Mouse (Mus musculus) skeletal muscle tissue, postnatal 0 days (tissue): ENCODE results near the gene Epb42. TPM values are rescaled to one million over a fixed set of nuclear protein-coding genes. Genes with fewer than 3 reads are reported as not detected.

Experiments
- microRNA-seq, 2 experiments: library from miRNA; unstranded; fragments of <30 nt; microRNA quantifications; one replicate each; pipeline ENCODE4; 2016
- polyA plus RNA-seq: library from polyadenylated mRNA; unstranded; fragments of >200 nt; fragmentation: Nextera tagmentation; extraction: Ambion mirVana; gene quantifications from 2 replicates; pipeline ENCODE4 v1.2.1, GENCODE M21; 2015

Gene Epb42
- 0.12 and 0.15 TPM in 2 replicates for polyA plus RNA-seq

DNA sequence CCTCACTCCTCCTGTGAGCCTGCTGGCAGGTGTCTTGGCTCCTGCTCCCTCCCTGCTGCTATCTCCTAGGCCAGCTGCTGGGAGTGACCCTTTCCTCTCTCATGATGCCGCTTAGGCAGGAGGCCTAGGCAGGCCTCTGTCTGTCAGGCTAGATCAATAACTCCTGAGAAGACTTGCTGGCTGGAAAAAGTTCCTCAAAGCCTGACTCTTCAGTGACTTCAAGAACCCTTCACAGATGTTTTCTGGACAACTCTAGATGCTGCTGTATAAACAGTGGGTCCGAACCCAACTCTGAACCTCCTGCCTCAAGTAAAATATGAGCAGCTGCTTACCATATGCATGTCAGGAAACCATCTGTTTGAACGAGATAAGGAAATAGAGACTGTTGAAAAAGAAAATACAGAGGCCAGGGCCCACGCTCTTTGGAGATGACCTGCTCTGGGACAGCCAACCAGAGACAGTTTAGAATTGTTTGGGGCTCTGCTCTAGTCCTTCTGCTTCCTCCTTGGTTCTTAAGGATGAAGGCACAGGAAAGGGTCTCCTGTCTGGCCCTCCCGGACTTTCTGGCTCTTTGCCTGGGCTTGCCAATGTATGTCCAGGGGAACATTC is at the start of gene Epb42:
TSS of gene Epb42 (minus strand) at position 340 of the 609 bp plus-strand sequence.

DNA sequence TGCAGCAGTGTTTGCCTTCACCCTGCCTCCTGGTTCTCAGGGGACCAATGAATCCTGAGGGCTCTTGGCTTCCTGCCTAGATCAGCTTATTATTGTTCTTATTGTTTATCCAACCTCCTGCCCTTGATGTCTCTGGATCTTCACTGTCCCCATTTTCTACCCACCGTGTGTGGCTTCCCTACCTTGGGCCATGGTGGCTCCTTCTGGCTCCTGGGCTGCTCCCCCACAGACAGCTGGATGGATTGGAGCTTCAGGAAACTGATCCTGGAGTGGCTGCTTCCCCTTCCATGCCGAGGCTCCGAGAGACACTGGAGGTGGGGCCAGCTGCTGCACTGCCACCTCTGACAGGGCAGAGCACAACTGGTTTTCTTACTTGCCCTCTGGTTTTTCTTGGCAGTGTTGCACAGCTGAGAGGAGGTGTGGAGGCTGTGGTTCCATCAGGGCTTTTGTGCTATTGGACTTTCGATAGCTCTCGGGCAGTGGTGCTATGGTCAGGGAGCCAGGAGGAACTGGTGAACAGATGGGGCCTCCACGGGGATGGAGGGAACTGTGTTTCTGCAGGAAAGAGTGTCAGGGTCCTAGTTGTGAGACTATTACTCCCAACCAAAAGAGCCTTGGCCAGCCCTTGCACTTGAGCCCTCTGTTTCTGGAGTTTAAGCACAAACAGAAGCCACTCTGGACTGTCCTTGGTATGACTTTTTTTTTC is 48.8 kb upstream of the Epb42 start, which contains the start of gene Tgm5:
TSS of gene Tgm5 (minus strand) at position 362 of the 706 bp plus-strand sequence.

DNA sequence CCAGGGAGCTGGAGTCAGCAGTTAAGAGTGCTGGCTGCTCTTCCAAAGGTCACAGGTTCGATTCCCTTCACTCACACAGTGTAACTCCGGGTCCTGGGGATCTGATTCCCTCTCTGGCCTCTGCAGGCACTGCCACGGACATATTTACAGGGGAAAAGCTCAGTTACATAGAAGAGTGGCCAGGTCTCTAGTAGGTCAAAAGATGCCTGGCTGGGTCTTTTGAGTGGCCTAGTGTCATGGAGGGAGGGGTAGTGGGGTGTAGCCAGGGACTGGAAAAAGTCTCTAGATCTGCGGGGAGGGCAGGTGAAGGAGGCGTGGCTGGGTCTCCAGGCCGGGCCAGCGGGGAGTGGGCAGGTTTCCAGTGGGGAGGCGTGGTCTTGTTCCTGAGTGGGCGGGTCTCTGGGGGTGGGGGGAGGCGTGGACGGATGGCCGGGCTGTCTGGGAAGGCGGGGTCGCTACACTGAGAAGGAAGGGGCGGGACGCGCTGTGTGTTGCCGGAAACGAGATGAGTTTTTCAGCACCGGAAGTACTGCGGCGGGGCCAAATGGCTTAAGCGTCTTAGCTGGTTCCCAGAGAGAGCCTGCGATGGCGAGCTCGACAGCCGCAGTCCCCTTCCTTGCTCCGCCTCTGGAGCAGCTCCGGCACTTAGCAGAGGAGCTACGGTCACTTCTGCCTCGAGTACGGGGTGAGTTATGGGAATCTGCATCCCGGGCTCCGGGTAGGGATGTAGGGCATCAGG is 28.8 kb downstream of the Epb42 start, which contains the start of gene Ccndbp1:
TSS of gene Ccndbp1 (plus strand) at position 479 of the 739 bp plus-strand sequence.

DNA sequence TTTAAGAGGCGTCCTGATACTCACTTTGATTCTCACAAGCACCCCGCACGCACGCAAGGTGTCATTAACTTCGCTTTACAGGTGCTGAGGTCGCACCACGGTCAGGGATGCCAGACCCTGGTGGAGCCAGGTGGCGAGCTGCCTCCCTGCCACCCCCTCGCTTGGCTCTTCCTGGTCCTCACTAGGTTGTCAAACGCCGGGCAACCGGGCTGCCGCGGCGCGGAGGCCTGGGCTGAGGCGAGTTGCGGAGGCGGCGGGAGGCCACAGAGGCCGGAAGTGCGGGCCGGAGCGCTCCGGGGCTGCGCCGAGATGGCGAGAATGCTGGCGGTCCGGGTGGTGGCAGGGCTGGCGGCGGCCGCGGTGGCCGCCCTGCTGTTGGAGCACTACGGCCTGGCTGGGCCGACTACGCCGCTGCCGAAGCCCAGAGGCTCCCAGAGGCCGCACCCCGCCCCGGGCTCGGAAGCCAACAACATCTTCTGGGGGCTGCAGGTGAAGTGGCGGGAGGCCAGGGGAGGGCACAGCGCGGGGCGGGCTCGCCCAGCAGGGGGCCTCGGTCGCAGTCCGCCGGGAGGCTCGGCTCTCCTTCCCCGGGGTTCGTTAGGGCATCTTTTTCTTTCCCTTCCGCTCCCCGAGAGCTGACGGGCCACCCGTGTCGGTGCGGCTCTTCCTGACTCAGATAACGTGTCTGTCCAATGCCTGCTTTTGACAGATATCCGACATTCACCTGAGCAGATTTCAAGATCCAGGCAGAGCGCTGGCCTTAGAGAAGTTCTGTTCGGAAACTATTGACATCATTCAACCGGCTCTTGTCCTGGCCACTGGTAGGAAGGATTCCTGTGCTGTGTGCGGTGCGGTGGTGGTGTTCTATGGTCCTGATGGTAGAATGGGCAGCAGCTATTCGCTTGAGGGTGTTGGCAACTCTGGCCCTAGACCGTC is 59.6 kb downstream of the Epb42 start, which contains the start of gene Tmem62:
TSS of gene Tmem62 (plus strand) at position 28 of the 936 bp plus-strand sequence.

DNA sequence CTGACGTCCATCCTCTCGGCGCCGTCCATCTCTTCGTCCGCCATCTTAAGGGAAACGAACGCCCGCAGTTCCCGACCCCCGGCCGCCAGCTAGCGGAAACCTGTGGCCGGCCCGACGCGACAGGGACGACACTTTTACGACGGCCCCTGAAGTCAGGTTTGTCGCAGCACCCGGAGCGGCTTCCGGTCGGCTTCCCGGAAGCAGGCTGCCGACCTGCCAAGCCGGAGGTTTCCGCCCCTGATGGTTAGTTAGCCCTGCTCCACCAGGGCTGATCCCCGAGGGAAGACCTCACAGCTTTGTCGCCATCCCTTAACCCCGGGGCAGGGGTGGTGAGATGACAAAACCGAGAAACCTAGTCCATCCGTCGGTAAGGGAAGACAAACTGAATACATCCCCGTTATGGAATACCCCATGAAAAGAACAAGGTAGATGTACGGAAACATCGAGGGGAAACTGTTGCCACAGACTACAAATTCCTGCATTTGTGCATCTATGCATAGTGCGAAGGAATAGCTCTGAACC is 66.3 kb downstream of the Epb42 start, which contains the start of gene Ubr1:
TSS of gene Ubr1 (minus strand) at position 157 of the 522 bp plus-strand sequence.

Small RNAs within 50 kb of the gene (microRNA-seq; reads per million reads assigned to microRNA genes)
- 0 reads per million in 2 experiments for gene Gm44325

Other genes with a start within 250 kb of the Epb42 start
- gene Cdan1, start 186.9 kb downstream of the Epb42 start, polyA plus RNA-seq, result 3.4 and 4.7 TPM in 2 replicates
- 1.6 and 2.8 TPM in 2 replicates for gene Ttbk2, start 186.5 kb downstream of the Epb42 start, polyA plus RNA-seq
- gene Ubr1, start 66.4 kb downstream of the Epb42 start, polyA plus RNA-seq, result 10.3 and 10.9 TPM in 2 replicates
- gene Tmem62, start 60.1 kb downstream of the Epb42 start, polyA plus RNA-seq, result 1.6 and 1.8 TPM in 2 replicates
- gene Ccndbp1, start 28.7 kb downstream of the Epb42 start, polyA plus RNA-seq, result 27.1 and 27.3 TPM in 2 replicates
- gene Tgm5, start 48.8 kb upstream of the Epb42 start, polyA plus RNA-seq, result 0.27 TPM in 1 of 2 replicates, not detected in the other
- gene Tgm7, start 72.7 kb upstream of the Epb42 start, polyA plus RNA-seq, result not detected in 2 replicates
- gene Adal, start 103.4 kb upstream of the Epb42 start, polyA plus RNA-seq, result 11.2 and 11.6 TPM in 2 replicates
- gene Lcmt2, start 103.6 kb upstream of the Epb42 start, polyA plus RNA-seq, result 11.0 and 12.8 TPM in 2 replicates
- gene Tubgcp4, start 133.6 kb upstream of the Epb42 start, polyA plus RNA-seq, result 12.4 and 14.3 TPM in 2 replicates
- gene Zscan29, start 134.1 kb upstream of the Epb42 start, polyA plus RNA-seq, result 3.9 TPM in 2 replicates
- gene Trp53bp1, start 234.3 kb upstream of the Epb42 start, polyA plus RNA-seq, result 10.7 and 16.0 TPM in 2 replicates